Mouse (Mus musculus): ENCODE data around the gene Esam. TPM values are rescaled to one million over a fixed set of nuclear protein-coding genes. Genes with fewer than 3 reads are reported as not detected.

Esam gene
- polyA plus RNA-seq, 1 experiment from 2014 or later = 15.6 TPM

Other genes with a start within 250 kb of the Esam start
- gene Ccdc15, start 179.6 kb upstream of the Esam start, polyA plus RNA-seq (2015; fragmentation: Nextera tagmentation; extraction: Ambion mirVana) = 5.2 and 6.2 TPM in 2 replicates
- gene Hepacam, start 160.7 kb upstream of the Esam start, polyA plus RNA-seq (2015; fragmentation: Nextera tagmentation; extraction: Ambion mirVana) = 0.06 TPM in 1 of 2 replicates, not detected in the other
- gene Robo4, start 126.2 kb upstream of the Esam start, polyA plus RNA-seq (2015; fragmentation: Nextera tagmentation; extraction: Ambion mirVana) = 2.0 and 2.5 TPM in 2 replicates
- 0.12 and 0.13 TPM in 2 replicates for gene Robo3, start 94.8 kb upstream of the Esam start, polyA plus RNA-seq (2015; fragmentation: Nextera tagmentation; extraction: Ambion mirVana)
- 5.4 and 6.6 TPM in 2 replicates for gene Msantd2, start 38.8 kb upstream of the Esam start, polyA plus RNA-seq (2015; fragmentation: Nextera tagmentation; extraction: Ambion mirVana)
- gene Vsig2, start 11.2 kb downstream of the Esam start, polyA plus RNA-seq (2015; fragmentation: Nextera tagmentation; extraction: Ambion mirVana) = 0.15 and 0.60 TPM in 2 replicates
- gene Nrgn, start 24.8 kb downstream of the Esam start, polyA plus RNA-seq (2015; fragmentation: Nextera tagmentation; extraction: Ambion mirVana) = 8.8 and 10.4 TPM in 2 replicates
- gene Siae, start 27.6 kb downstream of the Esam start, polyA plus RNA-seq (2015; fragmentation: Nextera tagmentation; extraction: Ambion mirVana) = 4.3 and 5.5 TPM in 2 replicates
- 2.4 and 2.8 TPM in 2 replicates for gene Spa17, start 85.6 kb downstream of the Esam start, polyA plus RNA-seq (2015; fragmentation: Nextera tagmentation; extraction: Ambion mirVana)
- gene Tbrg1, start 129.2 kb downstream of the Esam start, polyA plus RNA-seq (2015; fragmentation: Nextera tagmentation; extraction: Ambion mirVana) = 65.9 and 72.0 TPM in 2 replicates
- gene Panx3, start 141.2 kb downstream of the Esam start, polyA plus RNA-seq (2015; fragmentation: Nextera tagmentation; extraction: Ambion mirVana) = not detected in 2 replicates
- gene Olfr160, start 188.2 kb downstream of the Esam start, polyA plus RNA-seq (2015; fragmentation: Nextera tagmentation; extraction: Ambion mirVana) = not detected in 2 replicates
- not detected in 2 replicates for gene Olfr874, start 217.0 kb downstream of the Esam start, polyA plus RNA-seq (2015; fragmentation: Nextera tagmentation; extraction: Ambion mirVana)
- not detected in 2 replicates for gene Olfr875, start 243.8 kb downstream of the Esam start, polyA plus RNA-seq (2015; fragmentation: Nextera tagmentation; extraction: Ambion mirVana)

All from liver, embryonic 13.5 days (tissue).